Mouse (Mus musculus): ENCODE data around the gene Cerkl. TPM values are rescaled to one million over a fixed set of nuclear protein-coding genes. Genes with fewer than 3 reads are reported as not detected.

Gene Cerkl
- polyA plus RNA-seq, 1 experiment from 2014 or later = 0.30 TPM

DNA sequence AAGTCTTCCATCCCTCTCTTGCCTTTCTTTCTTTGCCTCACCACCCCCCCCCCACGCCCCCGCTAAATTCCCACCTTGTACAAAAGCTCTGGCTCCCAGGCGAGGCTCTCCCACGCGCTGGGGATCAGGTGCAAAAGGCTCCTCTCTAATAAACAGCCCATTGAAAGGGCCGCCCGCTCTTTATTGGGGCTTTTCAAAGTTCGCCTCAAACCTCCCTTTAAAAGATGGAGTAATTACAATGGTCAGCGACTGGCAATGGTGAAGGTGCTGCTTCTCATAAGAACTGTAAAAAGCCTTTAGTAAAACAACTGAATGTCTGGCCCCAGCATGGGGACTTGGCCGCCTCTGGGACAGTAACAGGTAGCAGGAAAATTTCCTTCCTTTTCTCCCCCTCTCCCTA lies 939 bp downstream of the Cerkl start:
- Histone ChIP-seq H3K27ac (no peak overlapping the region), H3K4me1 (peaks cover 8% of the 10 kb centered on the region; the same call in 1 of the 2 replicates), H3K4me2 (no peak overlapping the region), H3K27me3 (peaks cover 74% of the 10 kb centered on the region), H3K9ac (no peak overlapping the region), H3K36me3 (no peaks in the 10 kb centered on the region), H3K4me3 (no peak overlapping the region), H3K9me3 (no peaks in the 10 kb centered on the region)
- ATAC-seq (ENCODE audit: borderline replicate concordance, extremely low read depth, low FRiP score, low TSS enrichment) = no peak
- WGBS = 4% methylated on average over 10 of the region's 10 CpGs

DNA sequence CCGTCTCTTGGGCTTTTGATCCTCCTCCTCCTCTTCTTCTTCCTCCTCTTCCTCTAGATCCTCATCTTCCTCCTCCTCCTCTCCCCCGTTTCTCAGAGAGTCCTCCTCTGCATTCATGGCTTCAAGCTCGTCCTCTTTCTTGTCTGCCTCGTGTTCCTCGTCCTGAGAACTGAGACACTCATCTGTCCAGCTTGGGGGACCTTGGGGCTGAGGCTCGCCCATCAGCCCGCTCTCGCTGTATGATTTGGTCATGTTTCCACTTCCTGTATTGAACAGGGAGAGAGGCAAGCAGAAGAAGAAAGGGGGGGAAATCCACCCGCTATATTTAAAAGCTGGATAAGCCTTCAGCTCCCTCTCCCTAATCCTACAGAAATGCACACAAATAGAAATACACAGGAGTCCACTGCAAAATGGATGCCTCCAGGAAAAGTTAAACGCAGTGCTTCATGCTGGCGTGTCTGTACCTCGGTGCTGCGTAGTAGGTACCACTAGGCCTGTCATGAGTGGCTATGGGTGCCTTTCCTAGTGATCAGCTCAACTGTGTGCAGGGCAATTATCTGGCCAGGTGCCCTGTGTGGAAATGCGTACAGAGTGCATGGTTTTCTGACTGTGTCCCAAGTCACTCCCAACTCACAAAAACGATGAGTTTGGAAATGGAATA lies 1.7 kb downstream of the Cerkl start:
- H3K4me3 ChIP-seq = no peak overlapping the region
- no peak for ATAC-seq (ENCODE audit: borderline replicate concordance, extremely low read depth, low FRiP score, low TSS enrichment)
- peaks cover 8% of the 10 kb centered on the region; the same call in 1 of the 2 replicates for H3K4me1 ChIP-seq
- no peak overlapping the region for H3K9ac ChIP-seq
- no peak overlapping the region for H3K27ac ChIP-seq
- no peaks in the 10 kb centered on the region for H3K36me3 ChIP-seq
- no peak overlapping the region for H3K4me2 ChIP-seq
- peaks cover 67% of the 10 kb centered on the region for H3K27me3 ChIP-seq
- WGBS = 21% methylated on average over 15 of the region's 15 CpGs
- no peaks in the 10 kb centered on the region for H3K9me3 ChIP-seq

DNA sequence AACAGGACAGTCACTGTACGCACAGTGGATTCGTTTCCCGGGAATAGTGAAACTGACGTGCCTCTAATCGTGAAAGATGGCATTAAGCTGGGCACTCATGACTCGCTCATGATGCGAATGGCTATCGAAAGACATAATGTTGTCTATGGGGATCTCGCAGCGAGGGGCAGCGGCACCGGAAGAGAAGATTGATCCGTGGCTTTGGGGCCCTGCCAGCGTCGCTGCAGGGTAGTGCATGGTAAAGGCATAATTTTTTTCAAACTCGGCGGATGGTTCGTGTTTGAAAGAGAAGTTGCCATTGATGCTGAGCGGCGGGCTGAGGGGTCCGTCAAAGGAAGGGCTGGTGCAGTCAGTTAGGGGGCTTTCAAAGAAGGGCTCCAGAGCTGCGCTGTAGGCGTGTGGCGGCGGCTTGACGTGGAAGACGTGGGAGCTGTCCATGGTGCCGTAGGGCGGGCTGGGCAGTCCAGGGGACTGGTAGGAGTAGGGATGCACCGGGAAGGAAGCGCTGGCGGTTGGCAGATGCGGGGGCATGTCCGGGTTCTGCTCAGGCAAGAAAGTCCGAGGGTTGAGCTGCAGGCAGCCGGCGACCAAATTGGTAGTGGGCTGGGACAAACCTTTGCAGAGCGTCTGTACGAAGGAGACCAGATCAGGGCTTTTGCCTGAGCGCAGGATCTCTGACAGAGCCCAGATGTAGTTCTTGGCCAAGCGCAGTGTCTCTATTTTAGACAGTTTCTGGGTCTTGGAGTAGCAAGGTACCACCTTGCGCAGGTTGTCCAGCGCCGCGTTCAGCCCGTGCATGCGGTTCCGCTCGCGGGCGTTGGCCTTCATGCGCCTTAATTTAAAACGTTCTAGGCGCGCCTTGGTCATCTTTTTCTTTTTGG lies 2.4 kb downstream of the Cerkl start:
- H3K9me3 ChIP-seq = no peaks in the 10 kb centered on the region
- H3K4me3 ChIP-seq = peak overlapping the region; percentile 34
- 2% methylated on average over 55 of the region's 55 CpGs for WGBS
- H3K4me1 ChIP-seq = peaks cover 8% of the 10 kb centered on the region; the same call in 1 of the 2 replicates
- no peak overlapping the region for H3K9ac ChIP-seq
- H3K27ac ChIP-seq = no peak overlapping the region
- H3K36me3 ChIP-seq = no peaks in the 10 kb centered on the region
- peak overlapping the region; percentile 63 for H3K4me2 ChIP-seq
- ATAC-seq (ENCODE audit: borderline replicate concordance, extremely low read depth, low FRiP score, low TSS enrichment) = peak; percentile 85; the same call in 1 of the 2 replicates
- H3K27me3 ChIP-seq = peaks cover 59% of the 10 kb centered on the region

DNA sequence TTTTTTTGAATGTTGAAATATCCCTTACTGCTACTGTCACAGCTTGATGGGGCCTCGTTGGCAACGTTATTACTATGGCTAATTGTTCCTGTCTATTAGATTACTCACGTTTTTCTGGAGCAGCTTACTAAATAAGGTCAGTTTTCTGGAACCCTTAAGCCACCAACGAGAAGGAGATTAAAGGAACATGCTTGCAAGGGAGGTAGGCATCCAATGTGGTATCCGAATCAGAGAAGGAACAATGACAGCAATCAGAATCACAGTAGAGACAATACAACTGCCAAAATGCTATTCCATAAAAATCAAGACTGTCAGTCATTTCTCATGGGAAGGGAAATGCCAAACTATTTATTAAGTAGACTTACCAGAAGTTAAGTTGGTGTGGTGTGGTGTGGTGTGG lies 5.1 kb downstream of the Cerkl start:
- H3K4me1 ChIP-seq = peaks cover 5% of the 10 kb centered on the region; the same call in 1 of the 2 replicates
- ATAC-seq (ENCODE audit: borderline replicate concordance, extremely low read depth, low FRiP score, low TSS enrichment) = no peak
- H3K4me2 ChIP-seq = no peak overlapping the region
- H3K27me3 ChIP-seq = peaks cover 32% of the 10 kb centered on the region
- no peaks in the 10 kb centered on the region for H3K9me3 ChIP-seq
- H3K9ac ChIP-seq = no peak overlapping the region
- no peaks in the 10 kb centered on the region for H3K36me3 ChIP-seq
- no peak overlapping the region for H3K27ac ChIP-seq
- 50% methylated on average over 5 of the region's 5 CpGs for WGBS
- H3K4me3 ChIP-seq = no peak overlapping the region

DNA sequence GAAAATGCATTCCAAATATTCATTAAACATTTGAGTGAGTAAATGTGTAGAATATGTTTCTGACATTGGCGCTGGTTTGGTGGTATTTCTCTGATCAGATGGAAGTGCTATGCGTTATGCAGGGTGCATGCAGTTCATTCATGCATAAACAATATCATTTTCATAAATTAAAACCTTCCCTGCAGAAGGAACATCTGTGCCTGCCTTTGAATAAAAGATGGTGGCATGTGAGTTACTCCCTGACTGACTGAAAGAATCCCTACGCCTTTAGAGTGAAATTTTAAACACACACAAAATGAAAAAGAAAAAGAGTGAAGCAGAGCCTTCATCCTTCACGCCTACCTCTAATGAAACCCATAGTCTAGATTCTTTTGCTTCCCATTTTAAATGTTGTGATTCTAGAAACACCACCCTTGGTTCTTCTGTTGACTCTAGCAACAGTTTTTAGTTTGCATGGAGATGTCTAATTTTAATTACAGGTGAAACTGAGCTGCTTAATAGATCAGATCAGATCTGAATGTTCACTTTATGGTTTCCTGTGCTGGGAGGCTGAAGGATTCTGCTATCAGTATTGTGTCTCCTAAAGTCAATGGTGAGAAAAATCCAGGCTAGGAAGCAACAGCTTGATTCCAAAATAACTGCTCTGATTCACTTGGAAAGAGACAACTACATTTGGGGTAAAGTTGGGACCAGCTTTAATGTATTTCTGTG lies 5.7 kb downstream of the Cerkl start:
- no peak overlapping the region for H3K27ac ChIP-seq
- no peak for ATAC-seq (ENCODE audit: borderline replicate concordance, extremely low read depth, low FRiP score, low TSS enrichment)
- H3K4me1 ChIP-seq = peaks cover 4% of the 10 kb centered on the region; the same call in 1 of the 2 replicates
- no peaks in the 10 kb centered on the region for H3K36me3 ChIP-seq
- H3K27me3 ChIP-seq = peaks cover 26% of the 10 kb centered on the region
- 71% methylated on average over 4 of the region's 4 CpGs for WGBS
- H3K4me3 ChIP-seq = no peak overlapping the region
- no peak overlapping the region for H3K4me2 ChIP-seq
- H3K9me3 ChIP-seq = no peaks in the 10 kb centered on the region
- no peak overlapping the region for H3K9ac ChIP-seq

DNA sequence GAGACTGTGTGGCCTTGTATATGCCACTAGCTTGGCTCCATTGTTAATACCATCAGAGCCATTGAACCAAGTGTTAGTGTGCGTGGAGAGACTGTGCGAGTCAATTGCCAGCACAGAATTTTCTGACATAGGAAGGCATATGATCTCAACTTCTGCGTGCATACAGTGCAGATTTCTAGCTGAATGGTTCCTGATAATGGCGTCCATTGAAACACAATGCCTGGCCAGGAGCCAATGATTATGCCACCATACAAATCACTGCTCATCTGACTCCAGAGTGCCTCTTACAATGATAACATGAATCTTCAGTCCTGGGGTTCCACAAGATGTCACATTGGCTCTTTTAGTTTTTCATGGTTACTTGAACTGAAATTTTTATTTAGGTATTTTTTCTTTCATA lies 7.2 kb downstream of the Cerkl start:
- Histone ChIP-seq H3K4me2 (no peak overlapping the region), H3K4me1 (peaks cover 4% of the 10 kb centered on the region; the same call in 1 of the 2 replicates), H3K27me3 (peaks cover 11% of the 10 kb centered on the region), H3K36me3 (no peaks in the 10 kb centered on the region), H3K9me3 (no peaks in the 10 kb centered on the region), H3K4me3 (no peak overlapping the region), H3K27ac (no peak overlapping the region), H3K9ac (no peak overlapping the region)
- ATAC-seq (ENCODE audit: borderline replicate concordance, extremely low read depth, low FRiP score, low TSS enrichment) = no peak
- WGBS = 72% methylated on average over 4 of the region's 4 CpGs

DNA sequence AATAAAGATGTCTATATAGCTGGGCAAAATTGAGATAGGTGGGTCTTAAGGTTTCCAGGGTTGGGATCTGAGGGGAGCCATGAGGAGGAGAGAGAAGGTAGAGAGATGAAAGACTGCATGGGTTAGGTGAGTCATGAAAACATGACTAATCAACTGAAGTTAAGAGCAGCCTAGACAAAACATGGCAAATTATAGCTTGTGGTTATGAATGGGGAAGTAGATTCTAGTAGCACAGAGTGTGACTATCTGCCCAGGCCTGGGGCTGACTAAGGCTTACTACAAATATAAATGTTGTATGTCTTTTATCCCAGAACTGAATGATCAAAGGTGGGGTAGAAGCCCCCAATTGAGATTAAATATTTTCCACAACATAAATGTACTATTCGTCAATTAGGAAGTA lies 9.4 kb downstream of the Cerkl start:
- Histone ChIP-seq H3K27ac (no peak overlapping the region), H3K4me3 (no peak overlapping the region), H3K4me1 (no peaks in the 10 kb centered on the region), H3K27me3 (peaks cover 4% of the 10 kb centered on the region; the same call in 1 of the 2 replicates), H3K9me3 (no peaks in the 10 kb centered on the region), H3K4me2 (no peak overlapping the region), H3K9ac (no peak overlapping the region), H3K36me3 (no peaks in the 10 kb centered on the region)
- no peak for ATAC-seq (ENCODE audit: borderline replicate concordance, extremely low read depth, low FRiP score, low TSS enrichment)
- WGBS = 61% methylated on average over 1 of the region's 1 CpGs

DNA sequence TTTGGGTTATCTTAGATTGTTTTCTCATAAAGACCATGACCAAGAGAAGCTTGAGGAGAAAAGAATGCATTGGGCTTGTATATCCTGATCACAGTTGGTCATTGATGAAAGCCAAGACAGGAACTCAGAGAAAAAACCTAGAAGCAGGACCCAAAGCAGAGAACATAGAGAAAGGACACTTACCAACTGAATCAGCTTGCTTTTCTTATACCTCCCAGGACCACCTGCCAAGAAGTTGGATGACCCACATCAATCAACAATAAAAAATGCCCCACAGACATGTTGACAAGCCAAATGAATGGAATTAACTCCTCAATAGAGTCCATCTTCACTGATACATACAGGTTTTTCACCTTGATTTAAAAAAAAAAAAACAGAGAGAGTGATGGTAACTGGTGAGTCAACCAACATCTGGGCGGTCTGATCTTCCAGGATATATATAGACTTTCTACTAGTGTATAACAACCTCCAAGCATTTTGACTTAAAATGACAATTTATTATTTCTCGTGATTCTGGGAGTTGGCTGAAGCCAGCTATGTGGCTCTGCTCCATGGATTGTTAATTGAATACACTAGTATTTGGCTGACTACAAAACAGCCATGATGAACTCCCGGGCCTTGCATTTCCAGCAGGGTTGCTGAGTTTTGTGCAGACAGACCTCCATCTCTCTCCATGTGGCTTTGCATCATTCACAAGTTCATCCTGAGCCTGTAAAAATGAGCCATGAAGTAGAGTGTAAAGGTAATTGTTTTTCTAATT lies 12.5 kb downstream of the Cerkl start:
- Histone ChIP-seq H3K36me3 (no peaks in the 10 kb centered on the region), H3K9ac (no peak overlapping the region), H3K4me2 (no peak overlapping the region), H3K4me1 (no peaks in the 10 kb centered on the region), H3K27ac (no peak overlapping the region), H3K9me3 (no peaks in the 10 kb centered on the region), H3K4me3 (no peak overlapping the region), H3K27me3 (no peaks in the 10 kb centered on the region)
- 89% methylated on average over 3 of the region's 3 CpGs for WGBS
- no peak for ATAC-seq (ENCODE audit: borderline replicate concordance, extremely low read depth, low FRiP score, low TSS enrichment)

DNA sequence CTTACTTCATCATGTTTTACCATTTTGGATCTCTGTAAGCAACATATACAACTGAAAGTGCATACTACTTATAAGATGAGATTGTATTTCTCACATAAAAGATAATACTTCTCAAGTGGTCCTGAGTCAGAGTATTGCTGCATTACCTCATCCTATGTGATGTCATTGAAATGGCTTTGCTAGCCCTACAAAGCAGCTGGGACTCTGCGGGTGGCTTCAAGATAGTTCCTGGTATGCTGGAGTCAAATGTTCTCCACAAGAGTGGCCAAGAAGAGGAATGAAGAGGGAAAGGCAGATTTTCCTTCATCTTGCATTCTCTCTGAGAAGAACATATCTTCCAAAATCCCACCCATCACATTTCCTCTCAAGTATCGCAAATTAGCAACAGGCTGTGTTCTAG lies 13.2 kb downstream of the Cerkl start:
- no peak for ATAC-seq (ENCODE audit: borderline replicate concordance, extremely low read depth, low FRiP score, low TSS enrichment)
- WGBS = 93% methylated on average over 2 of the region's 2 CpGs
- no peak overlapping the region for H3K4me2 ChIP-seq
- no peaks in the 10 kb centered on the region for H3K36me3 ChIP-seq
- no peaks in the 10 kb centered on the region for H3K27me3 ChIP-seq
- H3K4me3 ChIP-seq = no peak overlapping the region
- no peak overlapping the region for H3K27ac ChIP-seq
- H3K9ac ChIP-seq = no peak overlapping the region
- no peaks in the 10 kb centered on the region for H3K9me3 ChIP-seq
- H3K4me1 ChIP-seq = no peaks in the 10 kb centered on the region

DNA sequence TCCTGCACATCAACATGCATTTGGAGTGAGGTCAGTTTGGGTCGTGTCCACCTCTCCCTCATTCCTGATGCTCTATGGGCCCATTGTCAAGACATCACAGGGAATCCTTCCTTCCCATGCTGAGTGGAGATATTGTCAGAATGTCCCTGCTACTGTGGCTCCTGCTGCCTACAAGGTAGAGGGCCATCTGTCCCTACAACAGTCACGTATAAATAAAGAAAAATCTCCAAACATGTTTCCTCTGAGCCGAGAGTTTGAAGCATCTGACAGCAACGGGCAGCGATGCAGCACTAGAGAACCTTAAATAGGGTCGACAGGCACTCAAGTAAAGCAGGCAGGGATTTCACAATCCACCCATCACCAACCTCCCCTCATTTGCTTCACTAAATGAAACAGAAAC lies 13.7 kb downstream of the Cerkl start:
- WGBS = 70% methylated on average over 6 of the region's 6 CpGs
- Histone ChIP-seq H3K36me3 (no peaks in the 10 kb centered on the region), H3K4me3 (no peak overlapping the region), H3K4me2 (no peak overlapping the region), H3K9ac (no peak overlapping the region), H3K9me3 (no peaks in the 10 kb centered on the region), H3K4me1 (no peaks in the 10 kb centered on the region), H3K27me3 (no peaks in the 10 kb centered on the region), H3K27ac (no peak overlapping the region)
- ATAC-seq (ENCODE audit: borderline replicate concordance, extremely low read depth, low FRiP score, low TSS enrichment) = no peak

DNA sequence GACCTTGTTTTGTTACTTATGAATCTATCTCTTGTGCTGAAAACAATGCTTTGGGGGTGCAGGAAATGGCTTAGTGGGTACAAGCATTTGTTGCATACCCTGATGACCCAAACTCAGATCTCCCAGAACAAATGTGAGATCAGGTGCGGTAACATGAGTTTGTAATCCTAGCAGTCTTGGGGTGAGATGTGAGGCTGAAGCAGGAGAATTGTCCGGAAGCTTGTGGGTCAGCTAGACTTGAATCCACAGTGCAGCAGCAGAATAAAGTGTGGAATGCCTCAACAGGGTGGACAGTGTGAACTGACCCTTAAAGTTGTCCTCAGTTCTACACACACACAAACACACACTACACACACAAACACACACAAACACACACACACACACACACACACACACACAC lies 14.4 kb downstream of the Cerkl start:
- 93% methylated on average over 2 of the region's 2 CpGs for WGBS
- Histone ChIP-seq H3K27ac (no peak overlapping the region), H3K36me3 (no peaks in the 10 kb centered on the region), H3K9me3 (no peaks in the 10 kb centered on the region), H3K4me2 (no peak overlapping the region), H3K27me3 (no peaks in the 10 kb centered on the region), H3K4me3 (no peak overlapping the region), H3K9ac (no peak overlapping the region), H3K4me1 (no peaks in the 10 kb centered on the region)
- ATAC-seq (ENCODE audit: borderline replicate concordance, extremely low read depth, low FRiP score, low TSS enrichment) = no peak
